Mouse (Mus musculus) liver, adult (tissue): ENCODE measurements around the gene Ubac2.

Experiments
- GATA4 ChIP-seq: IDR thresholded peaks from 2 replicates; pipeline ENCODE4 v1.6.1; 2014; ENCODE audit warnings: mild to moderate bottlenecking, low read length; ENCODE audit not compliant: insufficient replicate concordance

Gene Ubac2

DNA sequence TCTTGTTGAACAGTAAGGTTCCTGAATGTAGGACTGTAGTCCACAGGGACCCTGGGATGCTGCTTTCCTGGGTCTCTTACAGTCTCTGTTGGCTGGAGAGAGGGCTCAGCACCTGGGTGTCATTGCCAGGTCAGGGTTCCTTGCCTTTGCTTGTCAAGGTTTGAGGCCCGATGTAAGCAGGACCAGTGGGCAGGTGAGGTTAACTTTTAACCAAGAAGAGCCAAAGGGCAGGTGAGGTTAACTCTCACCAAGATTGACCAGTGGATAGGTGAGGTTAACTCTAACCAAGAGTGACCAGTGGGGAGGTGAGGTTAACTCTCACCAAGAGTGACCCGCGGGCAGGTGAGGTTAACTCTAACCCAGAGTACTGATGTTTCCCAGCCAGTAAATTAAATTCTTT lies 110.9 kb downstream of the Ubac2 start:
- TF ChIP-seq GATA4, result no peak

DNA sequence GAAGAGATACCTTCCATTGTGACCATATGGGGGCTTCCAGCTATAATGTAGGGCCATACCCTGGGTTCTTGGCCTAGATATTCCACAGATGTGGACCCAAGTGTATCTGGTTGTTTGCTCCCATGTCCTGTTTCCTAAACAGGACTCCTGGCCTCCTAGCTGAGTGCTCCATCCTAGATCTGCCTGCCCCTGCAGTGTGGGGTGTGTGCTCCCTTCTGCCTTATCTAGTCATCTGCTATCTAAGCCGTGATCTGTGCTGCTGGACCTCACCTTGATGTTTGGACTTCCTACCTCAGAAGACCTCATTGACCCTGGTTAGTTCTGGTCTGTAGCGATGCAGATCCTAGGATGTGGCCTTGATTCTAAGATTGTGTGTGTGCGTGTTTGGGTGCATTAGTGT lies 111.4 kb downstream of the Ubac2 start:
- TF ChIP-seq GATA4, result no peak

DNA sequence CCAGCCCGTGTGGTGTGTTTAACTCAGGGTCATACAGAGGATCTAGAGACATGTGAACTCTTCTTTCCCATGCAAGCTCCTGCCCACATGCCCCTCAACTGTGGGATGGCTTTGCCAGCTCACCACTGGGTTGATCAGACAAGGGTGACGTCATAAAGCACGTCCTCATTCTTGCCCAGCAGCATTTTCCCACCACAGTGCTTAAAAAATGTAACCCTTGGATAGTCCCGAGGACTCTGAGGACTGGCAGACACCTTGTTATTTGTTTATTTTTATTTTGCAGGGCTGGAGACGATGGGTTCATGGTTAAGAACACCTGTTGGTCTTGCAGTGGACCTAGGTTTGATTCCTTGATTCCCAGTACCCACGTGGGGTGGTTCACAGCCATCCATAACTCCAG lies 112.5 kb downstream of the Ubac2 start:
- no peak for TF ChIP-seq GATA4

DNA sequence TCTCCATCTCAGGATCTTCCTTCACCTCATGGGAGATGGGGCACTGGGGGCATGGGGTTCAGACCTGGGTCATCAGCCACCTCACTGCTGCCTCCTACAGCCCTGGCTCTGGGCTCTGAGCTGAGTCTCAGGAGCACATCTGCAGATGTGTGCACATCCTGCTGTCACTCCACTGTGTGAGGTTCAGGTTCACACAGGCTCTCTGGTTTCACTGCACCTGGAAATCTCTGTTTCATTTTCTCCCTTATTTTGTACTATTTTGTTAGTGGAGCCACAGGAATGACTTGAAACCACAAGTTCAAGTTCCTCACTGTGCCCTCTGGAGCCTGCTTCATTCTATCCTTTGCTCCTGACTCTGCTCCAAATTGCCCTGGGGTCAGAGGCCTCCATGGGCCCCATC lies 113.5 kb downstream of the Ubac2 start:
- no peak for TF ChIP-seq GATA4

DNA sequence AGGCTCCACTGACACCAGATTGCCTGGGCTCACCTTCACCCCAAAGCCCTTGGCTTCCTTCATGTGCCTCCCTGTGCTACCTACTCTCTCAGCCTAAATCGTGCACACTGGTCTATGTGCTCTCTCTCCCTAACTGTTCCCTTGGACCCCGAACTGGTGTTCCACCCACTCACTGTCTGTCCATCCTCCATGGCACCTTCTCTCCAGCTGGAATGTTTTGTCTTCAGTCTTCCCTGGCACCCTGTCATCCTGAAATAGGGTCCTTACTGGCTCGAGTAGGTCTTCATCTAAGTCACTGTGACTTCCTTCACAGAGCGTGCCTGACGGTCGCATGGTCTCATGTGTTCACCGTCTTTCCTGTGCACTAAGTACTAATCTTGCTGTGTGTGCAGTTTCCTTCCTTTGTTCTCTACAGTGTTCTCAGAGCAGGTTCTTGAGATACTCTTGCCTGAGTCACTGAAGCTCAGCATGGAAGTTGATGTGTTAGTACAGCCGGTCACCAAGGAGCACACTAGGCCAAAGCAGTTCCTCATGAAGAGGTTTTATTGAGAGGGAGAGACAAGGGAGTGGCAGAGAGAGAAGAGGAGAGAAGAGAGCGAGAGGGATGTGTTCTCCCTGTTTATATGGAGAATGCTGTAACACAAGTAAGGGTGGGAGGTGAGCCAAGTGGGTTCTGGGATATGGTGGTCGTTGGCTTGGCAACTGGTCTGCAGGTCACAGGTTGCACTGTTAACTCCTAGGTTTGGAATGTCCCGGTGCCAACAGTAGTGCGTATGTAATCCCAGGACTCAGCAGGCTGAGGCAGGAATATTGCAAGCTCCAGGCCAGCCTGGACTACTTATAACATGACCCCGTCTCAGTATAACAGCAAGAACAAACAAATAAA lies 114.2 kb downstream of the Ubac2 start:
- TF ChIP-seq GATA4, result peak; percentile 41; the same call in 1 of the 2 replicates

DNA sequence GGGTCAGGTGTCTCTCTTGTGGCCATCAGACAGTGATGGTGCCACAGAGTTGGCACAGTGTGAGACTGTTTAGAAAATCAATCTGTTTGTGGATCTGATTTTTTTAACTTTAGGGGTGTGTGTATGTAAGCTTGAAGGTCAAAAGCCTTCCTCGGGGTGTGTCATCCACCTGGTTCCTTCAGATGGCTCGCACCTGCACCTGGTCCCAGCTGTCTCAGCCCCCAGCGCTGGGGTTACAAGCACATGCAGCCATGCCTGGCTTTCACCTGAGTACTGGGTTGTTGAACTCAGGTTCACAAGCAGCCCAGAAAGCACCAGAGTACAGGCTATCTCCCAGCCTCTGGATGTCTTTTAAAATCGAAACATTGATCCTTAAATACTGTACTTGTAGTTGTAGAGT lies 115.2 kb downstream of the Ubac2 start:
- TF ChIP-seq GATA4, result no peak

DNA sequence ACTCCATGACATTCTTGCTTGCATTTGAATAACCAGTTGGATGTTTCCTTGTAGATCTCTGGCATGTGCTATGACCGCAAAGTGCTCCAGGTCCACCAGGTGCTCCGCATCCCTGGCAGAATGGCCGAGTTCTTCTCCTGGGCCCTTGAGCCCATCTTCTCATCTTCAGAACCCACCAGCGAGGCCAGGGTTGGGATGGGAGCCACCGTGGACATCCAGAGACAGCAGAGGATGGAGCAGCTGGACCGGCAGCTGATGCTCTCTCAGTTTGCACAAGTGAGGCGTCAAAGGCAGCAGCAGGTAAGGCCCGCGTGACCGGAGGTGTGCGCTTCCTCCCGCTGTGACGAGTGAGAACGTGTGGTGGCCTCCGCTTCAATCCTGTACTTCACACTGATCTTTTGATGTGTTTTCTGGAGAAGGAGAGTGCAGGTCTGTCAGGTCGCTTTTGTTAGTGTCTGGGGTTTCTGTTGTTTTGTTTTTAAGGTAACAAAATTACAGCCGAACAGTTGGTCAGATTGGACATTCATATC lies 115.8 kb downstream of the Ubac2 start:
- TF ChIP-seq GATA4, result no peak

DNA sequence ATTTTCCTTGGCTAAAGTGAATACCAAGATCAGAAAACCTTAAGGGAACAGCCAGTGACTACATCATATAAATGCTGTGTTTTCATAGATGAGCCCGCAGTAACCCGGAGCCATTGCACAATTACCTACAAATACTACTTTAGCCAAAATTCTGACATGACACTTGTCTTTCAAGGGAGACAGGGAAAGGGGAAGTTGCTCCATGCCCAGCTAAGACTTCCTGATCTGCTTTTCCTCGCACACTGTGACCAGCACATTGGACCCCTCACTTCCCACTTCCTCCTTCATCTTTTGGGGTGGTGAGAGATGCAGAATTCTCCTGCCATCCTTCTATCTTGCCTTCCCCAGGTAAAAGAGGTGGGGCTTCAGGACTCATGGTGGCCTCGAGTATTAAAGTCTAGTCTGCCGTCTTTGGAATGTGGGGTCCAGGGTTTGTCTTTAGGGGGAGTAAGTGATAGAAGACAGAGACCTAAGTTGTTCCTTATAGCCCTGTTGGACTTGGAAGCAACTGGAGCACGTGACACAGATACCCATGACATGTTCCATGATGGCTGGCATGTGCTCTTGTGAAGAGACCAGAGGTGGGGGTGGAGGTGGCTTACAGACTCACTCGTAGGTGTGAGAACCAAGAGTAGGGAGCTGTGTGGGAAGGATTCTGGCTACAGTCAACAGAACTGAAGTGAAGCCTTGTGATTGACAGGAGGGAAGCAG lies 116.6 kb downstream of the Ubac2 start:
- TF ChIP-seq GATA4, result no peak

DNA sequence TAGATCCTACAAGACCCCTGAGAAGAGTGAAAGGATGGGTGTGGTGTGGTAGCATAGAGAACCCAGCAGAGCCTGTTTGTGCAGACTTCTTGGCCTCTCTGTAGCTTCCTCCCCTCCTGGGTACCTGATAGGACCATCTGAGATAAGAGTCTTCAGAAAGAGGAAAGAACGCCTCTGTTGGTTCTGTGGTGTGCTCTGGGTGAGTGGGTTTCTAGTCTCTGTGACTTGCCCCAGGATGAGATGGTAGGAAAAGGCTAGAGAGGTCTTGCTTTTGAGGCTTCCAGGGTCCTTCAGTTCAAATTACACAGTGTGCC lies 117.1 kb downstream of the Ubac2 start:
- TF ChIP-seq GATA4, result no peak

DNA sequence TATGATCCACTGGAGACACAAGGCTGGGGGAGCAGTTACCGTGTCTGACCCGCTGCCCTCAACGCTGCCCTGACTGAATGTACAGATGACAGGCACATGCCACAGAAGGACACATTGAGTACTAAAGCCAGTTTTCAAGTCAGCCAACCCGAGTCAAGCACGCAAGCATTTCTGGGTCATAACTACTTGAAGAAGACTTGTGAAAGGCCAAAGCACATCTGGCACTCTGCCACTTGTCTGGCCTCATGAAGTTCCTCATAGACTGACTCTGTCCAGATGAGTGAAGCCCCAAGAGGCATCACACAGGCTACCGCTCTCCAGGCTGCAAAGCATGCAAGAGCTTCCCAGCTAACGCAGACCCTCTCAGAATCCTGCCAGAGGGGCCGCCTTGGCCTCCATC lies 118.4 kb downstream of the Ubac2 start:
- TF ChIP-seq GATA4, result no peak

DNA sequence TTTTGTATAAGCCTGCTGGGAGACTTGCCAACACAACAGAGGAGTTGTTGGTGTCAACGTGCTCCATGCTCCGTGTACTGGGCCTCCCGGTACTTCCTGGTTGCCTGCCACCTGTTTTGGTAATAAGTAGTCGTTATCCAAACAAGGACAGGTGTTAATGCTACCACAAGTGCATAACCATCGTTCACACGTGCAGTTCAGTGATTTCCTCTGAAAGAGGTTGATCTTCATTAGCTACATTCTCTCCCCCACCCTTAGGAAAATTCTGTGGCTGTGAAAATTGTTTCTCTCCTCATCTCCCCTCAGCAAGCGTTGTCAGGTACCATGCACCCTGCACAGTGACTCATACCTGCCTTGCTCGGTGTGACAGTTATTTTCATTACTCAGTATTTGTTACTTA lies 121.0 kb downstream of the Ubac2 start:
- TF ChIP-seq GATA4, result no peak

DNA sequence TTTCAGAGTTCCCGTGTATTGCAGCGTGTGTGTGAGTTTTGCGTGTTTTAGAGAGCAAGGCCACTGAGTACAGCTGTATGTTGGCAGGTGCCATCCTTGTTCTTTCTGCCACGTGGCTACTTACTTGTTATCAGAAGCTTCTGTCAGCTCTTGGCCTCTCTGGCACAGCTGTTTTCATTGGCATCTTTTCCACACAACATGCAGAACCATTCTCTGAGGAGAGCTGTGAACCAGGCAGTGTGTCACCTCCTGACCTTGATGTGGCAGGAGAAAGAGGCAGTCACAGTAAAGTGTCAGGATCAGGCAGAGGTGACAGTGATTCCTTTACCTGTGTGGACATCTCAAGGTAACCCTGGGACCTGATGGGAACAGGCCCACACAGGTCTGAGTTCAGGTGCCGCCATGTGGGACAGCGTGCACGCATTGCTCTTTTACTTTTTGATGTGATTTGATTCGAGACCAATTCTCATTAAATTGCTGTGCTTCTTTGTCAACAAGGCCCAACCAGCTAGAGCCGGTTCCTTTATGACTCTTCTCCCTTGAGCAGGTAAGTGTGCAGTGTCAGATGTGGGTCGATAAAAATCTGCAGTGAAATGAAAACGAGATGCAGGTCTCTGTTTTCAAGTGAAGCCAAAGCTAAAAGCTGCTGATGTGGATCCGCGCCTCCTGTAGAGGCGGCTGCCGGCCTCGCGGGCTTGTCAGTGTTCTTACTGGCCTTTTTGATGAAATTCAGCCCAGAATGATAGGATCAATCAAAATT lies 122.1 kb downstream of the Ubac2 start:
- no peak for TF ChIP-seq GATA4

DNA sequence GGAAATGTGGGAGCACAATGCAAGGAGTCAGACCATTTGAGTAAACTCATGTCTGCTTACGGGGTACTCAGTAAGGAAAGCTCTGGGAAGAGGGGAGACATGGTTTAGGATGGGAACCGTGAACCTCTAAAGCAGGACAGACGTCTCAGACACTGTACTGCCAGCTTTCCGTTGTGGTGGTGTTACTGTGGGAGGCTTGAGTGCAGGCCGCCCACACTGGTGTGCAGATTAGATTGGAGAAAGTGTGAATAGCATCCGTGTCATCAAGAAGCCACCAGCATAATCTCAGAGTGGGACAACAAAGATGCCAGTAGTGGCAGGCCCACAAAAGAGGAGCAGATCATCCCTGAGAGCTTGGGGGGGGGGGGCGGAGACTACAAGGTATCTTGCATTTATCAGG lies 123.8 kb downstream of the Ubac2 start:
- TF ChIP-seq GATA4, result no peak

DNA sequence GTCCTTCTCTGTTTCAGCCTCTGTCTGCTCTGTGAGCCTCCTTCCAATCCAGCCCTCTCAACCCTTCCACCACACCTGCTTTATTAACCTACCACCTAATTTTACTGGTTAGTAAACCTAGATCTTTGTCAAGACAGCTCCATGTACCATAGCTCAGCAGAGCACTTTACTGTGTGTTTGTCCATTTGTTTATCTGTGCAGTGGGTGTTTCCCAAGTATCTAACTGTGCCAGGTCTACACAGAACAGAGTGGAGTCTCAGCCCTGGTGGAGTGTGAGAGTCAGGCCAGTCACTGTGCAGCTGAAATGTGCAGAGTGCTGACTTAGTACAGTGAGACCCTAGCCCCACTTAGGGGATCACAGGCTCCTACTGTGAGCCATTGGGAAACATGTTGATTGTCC lies 125.4 kb downstream of the Ubac2 start:
- no peak for TF ChIP-seq GATA4

DNA sequence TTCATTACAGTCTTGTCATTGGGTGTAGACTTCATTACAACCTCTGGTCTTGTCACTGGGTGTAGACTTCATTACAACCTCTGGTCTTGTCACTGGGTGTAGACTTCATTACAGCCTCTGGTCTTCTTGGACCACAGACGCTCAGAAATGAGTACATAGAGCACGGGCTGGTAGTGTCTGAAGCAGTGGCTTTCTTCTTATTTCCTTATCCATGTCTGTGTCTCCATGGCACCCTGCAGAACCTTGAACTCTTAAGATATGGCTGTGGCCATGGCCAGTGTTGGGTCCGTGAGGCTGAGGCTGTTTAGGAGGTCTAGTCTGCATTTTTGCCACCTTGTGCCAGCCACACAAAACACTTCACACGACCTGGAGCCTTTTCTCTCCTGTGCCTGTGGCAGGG lies 129.8 kb downstream of the Ubac2 start:
- TF ChIP-seq GATA4, result no peak

DNA sequence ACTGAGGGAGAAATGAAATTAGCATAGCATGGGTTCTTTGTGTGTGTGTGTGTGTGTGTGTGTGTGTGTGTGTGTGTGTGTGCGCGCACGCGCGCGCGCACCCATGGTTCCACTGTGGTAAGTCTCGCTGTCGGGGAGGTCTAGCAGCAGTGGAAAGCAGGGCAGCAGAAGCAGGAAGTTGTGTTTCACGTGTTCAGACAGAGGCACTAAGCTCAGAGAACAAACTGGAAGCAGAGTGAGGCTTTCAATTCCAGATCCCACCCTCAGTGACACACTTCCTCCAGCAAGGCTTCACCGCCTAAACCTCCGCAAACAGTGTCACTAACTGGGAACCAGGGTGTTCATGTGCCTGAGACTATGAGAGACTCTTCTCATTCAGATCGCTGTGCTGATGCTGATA lies 131.1 kb downstream of the Ubac2 start:
- no peak for TF ChIP-seq GATA4
